35 mouse cellular contexts compared by ENCODE assay signal in genomic region chr2:27578552-27578951, GRCm38 (mm10).
"Had no signal": no experiment of that assay in that cellular context is flagged by ENCODE, and none has a peak within 500 bp of the region (broad histone marks: within the 10 kb centered on the region; RNA-seq: fewer than 3 reads in every experiment).

No protein-coding gene starts in this region.

- H3K27me3 ChIP-seq: heart, embryonic 15.5 days; hindbrain, embryonic 15.5 days; intestine, embryonic 15.5 days had no signal

- DNase-seq: heart, postnatal 10 days; heart, postnatal 14 days; heart, postnatal 36 days; heart, postnatal 4 days; kidney, adult 11 months; kidney, adult 18-20 months; kidney, adult 2 months; kidney, adult 8-10 months; kidney, adult 9 months; kidney, postnatal 10 days; kidney, postnatal 14 days; kidney, postnatal 25 days; kidney, postnatal 36 days; kidney, postnatal 4 days; layer of hippocampus, adult 9-11 months; layer of hippocampus, postnatal 36 days had no signal

- H3K27ac ChIP-seq: heart, embryonic 13.5 days; heart, embryonic 15.5 days; hindbrain, embryonic 10.5 days; hindbrain, embryonic 12.5 days; hindbrain, embryonic 13.5 days; hindbrain, embryonic 14.5 days; hindbrain, embryonic 15.5 days; hindbrain, postnatal 0 days; intestine, embryonic 15.5 days; kidney, embryonic 15.5 days; kidney, postnatal 0 days; layer of hippocampus, adult 2 months; left cerebral cortex, adult 2 months had no signal

- H3K9me3 ChIP-seq: heart, embryonic 12.5 days; heart, embryonic 13.5 days; heart, embryonic 15.5 days; hindbrain, embryonic 10.5 days; hindbrain, embryonic 12.5 days; hindbrain, embryonic 13.5 days; hindbrain, embryonic 15.5 days; intestine, embryonic 15.5 days; kidney, embryonic 15.5 days had no signal

- H3K4me3 ChIP-seq: heart, embryonic 12.5 days; heart, embryonic 13.5 days; heart, embryonic 15.5 days; hindbrain, embryonic 10.5 days; hindbrain, embryonic 12.5 days; hindbrain, embryonic 13.5 days; hindbrain, embryonic 15.5 days; intestine, embryonic 15.5 days; kidney, embryonic 15.5 days; layer of hippocampus, adult 2 months; left cerebral cortex, adult 2 months had no signal

- ATAC-seq: hindbrain, embryonic 16.5 days; hindbrain, postnatal 0 days; inflammation-experienced regulatory T-cells, adult 6 months; intestine, embryonic 15.5 days; intestine, embryonic 16.5 days; intestine, postnatal 0 days had no signal

- H3K36me3 ChIP-seq: heart, embryonic 12.5 days; heart, embryonic 13.5 days; heart, embryonic 15.5 days; hindbrain, embryonic 10.5 days; hindbrain, embryonic 12.5 days; hindbrain, embryonic 13.5 days; hindbrain, embryonic 15.5 days; intestine, embryonic 15.5 days; kidney, embryonic 15.5 days had no signal

- H3K9ac ChIP-seq: heart, embryonic 12.5 days; heart, embryonic 13.5 days; heart, embryonic 15.5 days; hindbrain, embryonic 12.5 days; hindbrain, embryonic 13.5 days; hindbrain, embryonic 14.5 days; hindbrain, embryonic 15.5 days; intestine, embryonic 15.5 days; kidney, embryonic 15.5 days had no signal

- H3K4me2 ChIP-seq: heart, embryonic 11.5 days; heart, embryonic 12.5 days; heart, embryonic 13.5 days; heart, embryonic 15.5 days; hindbrain, embryonic 12.5 days; hindbrain, embryonic 13.5 days; hindbrain, embryonic 14.5 days; hindbrain, embryonic 15.5 days; intestine, embryonic 15.5 days; kidney, embryonic 15.5 days had no signal
